Mouse (Mus musculus): Measurements from ENCODE around the gene Tmprss6. TPM values are rescaled to one million over a fixed set of nuclear protein-coding genes. Genes with fewer than 3 reads are reported as not detected.

The Tmprss6 gene
- polyA plus RNA-seq, 1 experiment from 2014 or later = 0.63 TPM

DNA sequence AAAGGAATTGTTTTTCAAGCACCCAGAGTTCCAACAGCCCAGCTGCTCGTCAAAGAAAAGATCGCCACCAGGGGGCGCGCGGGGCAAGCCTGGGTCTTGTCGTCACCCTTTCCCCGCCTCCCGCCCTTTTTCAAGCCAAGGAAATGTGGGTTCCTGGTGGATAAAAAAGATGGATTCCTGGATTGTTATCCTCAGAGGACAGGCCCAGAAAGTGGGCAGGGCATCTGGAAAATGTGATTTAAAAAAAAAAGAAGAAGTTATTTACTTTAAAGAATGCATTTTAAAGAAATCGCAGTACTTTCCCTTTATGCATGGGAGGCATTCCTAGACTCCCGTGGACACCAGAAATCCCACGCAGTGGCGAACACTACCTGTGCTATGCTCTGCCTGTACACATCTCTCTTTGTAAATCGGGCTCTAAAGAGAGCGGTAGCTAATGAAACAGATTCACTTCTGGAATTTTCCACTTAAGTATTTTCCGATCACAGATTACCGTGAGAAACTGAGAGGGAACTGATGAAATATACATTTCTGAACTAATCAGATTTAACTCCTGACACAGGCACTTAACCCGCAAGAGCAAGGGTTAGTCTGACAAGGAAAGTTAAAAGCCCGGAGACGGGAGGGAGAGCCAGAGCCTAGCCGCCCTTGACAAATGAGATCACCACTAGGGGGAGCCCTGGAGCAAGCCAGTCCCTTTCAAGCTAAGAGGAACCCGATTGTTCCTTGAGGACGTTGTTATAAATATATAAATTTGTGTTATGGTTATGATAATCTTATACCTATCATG lies 20.5 kb downstream of the Tmprss6 start:
- Histone ChIP-seq H3K9ac (ENCODE audit: low read depth, low read length) (peak overlapping the region; percentile 35; the same call in 1 of the 2 replicates), H3K27me3 (replicated peaks; ENCODE audit: control insufficient read depth, insufficient read depth, low read length) (no peaks in the 10 kb centered on the region), H3K4me2 (replicated peaks; ENCODE audit: low read depth) (peak overlapping the region; percentile 74), H3K36me3 (ENCODE audit: control insufficient read depth, insufficient read depth) (no peaks in the 10 kb centered on the region), H3K27ac (ENCODE audit: low read depth, low read length) (peak overlapping the region; percentile 65), H3K9me3 (ENCODE audit: control insufficient read depth) (no peaks in the 10 kb centered on the region), H3K4me3 (ENCODE audit: low read depth, low read length) (peak overlapping the region; percentile 30), H3K4me1 (replicated peaks; ENCODE audit: control insufficient read depth, insufficient read depth, low read length) (0 out of 2 replicates have a peak, but pooled peaks cover 3% of the 10 kb centered on the region)
- peak; percentile 95 for TF ChIP-seq CTCF (IDR thresholded peaks at IDR 0.05; ENCODE audit: low read depth)
- peak; percentile 63 for ATAC-seq
- WGBS = 1% methylated on average over 22 of the region's 22 CpGs

DNA sequence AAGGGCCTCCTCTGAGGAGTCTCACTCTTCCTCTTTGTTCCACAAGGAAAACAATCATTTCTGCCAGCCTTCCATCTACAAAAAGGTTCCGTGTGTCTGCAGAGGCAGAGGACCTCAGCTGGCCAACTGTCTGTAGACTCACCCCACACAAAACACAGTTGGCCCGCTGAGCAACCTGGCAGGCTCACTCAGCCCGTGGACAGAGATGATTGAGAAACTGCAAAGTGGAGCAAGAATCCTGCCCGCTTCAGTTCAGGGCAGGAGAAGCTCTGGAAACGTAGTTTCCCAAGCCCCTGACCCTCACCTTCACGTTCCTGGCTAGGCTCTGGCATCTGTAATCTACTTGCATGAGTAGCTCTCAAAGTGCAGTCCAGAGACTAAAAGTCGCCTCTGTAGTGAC lies 21.3 kb downstream of the Tmprss6 start:
- Histone ChIP-seq H3K4me2 (replicated peaks; ENCODE audit: low read depth) (no peak overlapping the region), H3K36me3 (ENCODE audit: control insufficient read depth, insufficient read depth) (no peaks in the 10 kb centered on the region), H3K9ac (ENCODE audit: low read depth, low read length) (no peak overlapping the region), H3K9me3 (ENCODE audit: control insufficient read depth) (no peaks in the 10 kb centered on the region), H3K4me3 (ENCODE audit: low read depth, low read length) (no peak overlapping the region), H3K4me1 (replicated peaks; ENCODE audit: control insufficient read depth, insufficient read depth, low read length) (0 out of 2 replicates have a peak, but pooled peaks cover 3% of the 10 kb centered on the region), H3K27me3 (replicated peaks; ENCODE audit: control insufficient read depth, insufficient read depth, low read length) (0 out of 2 replicates have a peak, but pooled peaks cover under 1% of the 10 kb centered on the region), H3K27ac (ENCODE audit: low read depth, low read length) (no peak overlapping the region)
- 45% methylated on average over 7 of the region's 7 CpGs for WGBS
- ATAC-seq = no peak
- no peak for TF ChIP-seq CTCF (IDR thresholded peaks at IDR 0.05; ENCODE audit: low read depth)

- no peak overlapping the region for H3K27ac ChIP-seq (ENCODE audit: low read depth, low read length)
- no peak for TF ChIP-seq CTCF (IDR thresholded peaks at IDR 0.05; ENCODE audit: low read depth)
- no peak overlapping the region for H3K9ac ChIP-seq (ENCODE audit: low read depth, low read length)
- no peak overlapping the region for H3K4me2 ChIP-seq (replicated peaks; ENCODE audit: low read depth)
- no peak for ATAC-seq
- no peak overlapping the region for H3K4me3 ChIP-seq (ENCODE audit: low read depth, low read length)
- WGBS = 53% methylated on average over 6 of the region's 6 CpGs
- no peaks in the 10 kb centered on the region for H3K4me1 ChIP-seq (replicated peaks; ENCODE audit: control insufficient read depth, insufficient read depth, low read length)
- no peaks in the 10 kb centered on the region for H3K36me3 ChIP-seq (ENCODE audit: control insufficient read depth, insufficient read depth)
- peaks cover 12% of the 10 kb centered on the region; the same call in 1 of the 2 replicates for H3K27me3 ChIP-seq (replicated peaks; ENCODE audit: control insufficient read depth, insufficient read depth, low read length)
- H3K9me3 ChIP-seq (ENCODE audit: control insufficient read depth) = no peaks in the 10 kb centered on the region
Measured at GRCm38 (mm10) chr15:78443857-78444256, 24.6 kb downstream of the Tmprss6 start.

DNA sequence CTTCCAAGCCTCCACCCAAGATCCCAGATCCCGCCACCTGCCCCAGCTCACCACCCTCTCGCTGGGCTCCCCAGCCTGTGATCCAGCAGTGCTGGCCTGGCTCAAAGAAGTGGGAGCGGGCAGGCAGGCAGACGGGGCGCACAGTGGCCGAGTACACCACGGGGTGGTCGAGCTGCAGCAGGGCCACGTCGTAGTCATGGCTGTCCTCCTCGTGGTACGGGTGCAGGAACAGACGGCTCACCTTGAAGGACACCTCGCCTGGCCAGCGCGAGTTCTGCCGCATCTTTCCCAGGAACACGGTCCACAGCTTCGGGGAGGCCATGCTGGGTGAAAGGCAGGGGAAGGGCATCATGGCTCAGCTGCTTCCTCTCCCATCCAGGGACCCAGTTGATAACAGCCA lies 26.2 kb downstream of the Tmprss6 start:
- no peaks in the 10 kb centered on the region for H3K36me3 ChIP-seq (ENCODE audit: control insufficient read depth, insufficient read depth)
- no peak for TF ChIP-seq CTCF (IDR thresholded peaks at IDR 0.05; ENCODE audit: low read depth)
- no peak overlapping the region for H3K9ac ChIP-seq (ENCODE audit: low read depth, low read length)
- WGBS = 86% methylated on average over 19 of the region's 19 CpGs
- H3K4me2 ChIP-seq (replicated peaks; ENCODE audit: low read depth) = no peak overlapping the region
- H3K27ac ChIP-seq (ENCODE audit: low read depth, low read length) = no peak overlapping the region
- no peak overlapping the region for H3K4me3 ChIP-seq (ENCODE audit: low read depth, low read length)
- ATAC-seq = no peak
- no peaks in the 10 kb centered on the region for H3K9me3 ChIP-seq (ENCODE audit: control insufficient read depth)
- H3K27me3 ChIP-seq (replicated peaks; ENCODE audit: control insufficient read depth, insufficient read depth, low read length) = peaks cover 24% of the 10 kb centered on the region
- H3K4me1 ChIP-seq (replicated peaks; ENCODE audit: control insufficient read depth, insufficient read depth, low read length) = no peaks in the 10 kb centered on the region; the same call in 1 of the 2 replicates

- no peaks in the 10 kb centered on the region; the same call in 1 of the 2 replicates for H3K4me1 ChIP-seq (replicated peaks; ENCODE audit: control insufficient read depth, insufficient read depth, low read length)
- H3K4me3 ChIP-seq (ENCODE audit: low read depth, low read length) = no peak overlapping the region
- H3K27ac ChIP-seq (ENCODE audit: low read depth, low read length) = no peak overlapping the region
- H3K36me3 ChIP-seq (ENCODE audit: control insufficient read depth, insufficient read depth) = no peaks in the 10 kb centered on the region; the same call in 1 of the 2 replicates
- H3K9ac ChIP-seq (ENCODE audit: low read depth, low read length) = no peak overlapping the region
- H3K4me2 ChIP-seq (replicated peaks; ENCODE audit: low read depth) = no peak overlapping the region
- 60% methylated on average over 9 of the region's 9 CpGs for WGBS
- no peak for ATAC-seq
- TF ChIP-seq CTCF (IDR thresholded peaks at IDR 0.05; ENCODE audit: low read depth) = no peak
- H3K27me3 ChIP-seq (replicated peaks; ENCODE audit: control insufficient read depth, insufficient read depth, low read length) = peaks cover 38% of the 10 kb centered on the region
- H3K9me3 ChIP-seq (ENCODE audit: control insufficient read depth) = no peaks in the 10 kb centered on the region
Measured at GRCm38 (mm10) chr15:78438973-78439372, 29.5 kb downstream of the Tmprss6 start.

DNA sequence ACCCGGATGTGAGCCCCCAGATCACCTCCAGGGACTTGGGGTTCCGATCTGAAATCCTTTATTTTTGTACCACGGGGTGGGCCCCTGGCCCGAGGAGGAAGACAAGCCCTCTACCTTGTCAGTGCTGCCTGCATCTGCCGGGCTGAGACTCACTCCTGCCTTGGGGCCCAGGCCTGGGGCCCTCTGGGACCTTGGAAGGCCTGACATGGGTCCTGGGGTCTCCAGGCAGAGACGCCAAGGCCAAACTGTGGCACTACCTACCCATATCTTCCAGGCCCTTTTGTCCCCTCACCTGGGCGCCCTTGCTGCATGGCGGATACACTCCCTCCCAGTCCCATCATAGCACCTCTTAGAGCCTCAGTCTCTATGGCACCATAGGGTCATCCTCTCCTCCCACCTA lies 29.9 kb downstream of the Tmprss6 start:
- Histone ChIP-seq H3K4me2 (replicated peaks; ENCODE audit: low read depth) (no peak overlapping the region), H3K9me3 (ENCODE audit: control insufficient read depth) (no peaks in the 10 kb centered on the region), H3K9ac (ENCODE audit: low read depth, low read length) (no peak overlapping the region), H3K4me1 (replicated peaks; ENCODE audit: control insufficient read depth, insufficient read depth, low read length) (no peaks in the 10 kb centered on the region; the same call in 1 of the 2 replicates), H3K36me3 (ENCODE audit: control insufficient read depth, insufficient read depth) (no peaks in the 10 kb centered on the region; the same call in 1 of the 2 replicates), H3K27me3 (replicated peaks; ENCODE audit: control insufficient read depth, insufficient read depth, low read length) (peaks cover 38% of the 10 kb centered on the region), H3K27ac (ENCODE audit: low read depth, low read length) (no peak overlapping the region), H3K4me3 (ENCODE audit: low read depth, low read length) (no peak overlapping the region)
- TF ChIP-seq CTCF (IDR thresholded peaks at IDR 0.05; ENCODE audit: low read depth) = no peak
- no peak for ATAC-seq
- 61% methylated on average over 8 of the region's 8 CpGs for WGBS

All from intestine, postnatal 0 days (tissue).